Mouse (Mus musculus) heart, embryonic 10.5 days (tissue): ENCODE data around the gene Itgav. TPM values are rescaled to one million over a fixed set of nuclear protein-coding genes. Genes with fewer than 3 reads are reported as not detected.
"Not testable (repeated sequence)": the region's sequence is repeated elsewhere in the genome, so short reads cannot be mapped to it uniquely, and the experiment has no call there.

Source experiments
- DNase-seq: peaks from one replicate; pipeline ENCODE4 v3.0.0-alpha.2; 2017; ENCODE audit warnings: low spot score
- H3K27ac ChIP-seq: fragments of 300-500 bp; sonication (generic); 2 replicates; pipeline ENCODE4 v1.5.1; 2016; ENCODE audit warnings: mild to moderate bottlenecking
- H3K27me3 ChIP-seq: fragments of 300-500 bp; sonication (generic); 2 replicates; pipeline ENCODE4 v1.6.1; 2016; ENCODE audit warnings: mild to moderate bottlenecking; ENCODE audit not compliant: poor library complexity, insufficient read depth, severe bottlenecking
- H3K36me3 ChIP-seq: fragments of 300-500 bp; sonication (generic); 2 replicates; pipeline ENCODE4 v1.6.1; 2016; ENCODE audit warnings: mild to moderate bottlenecking, moderate library complexity
- H3K4me1 ChIP-seq: fragments of 300-500 bp; sonication (generic); 2 replicates; pipeline ENCODE4 v1.6.1; 2016; ENCODE audit warnings: mild to moderate bottlenecking
- H3K4me3 ChIP-seq: fragments of 300-500 bp; sonication (generic); 2 replicates; pipeline ENCODE4 v1.5.1; 2016; ENCODE audit warnings: mild to moderate bottlenecking, moderate library complexity
- H3K9me3 ChIP-seq: fragments of 300-500 bp; sonication (generic); 2 replicates; pipeline ENCODE4 v1.6.1; 2016; ENCODE audit warnings: mild to moderate bottlenecking, moderate library complexity
- WGBS: fragments of 180-500 bp; shearing (Covaris S2); methylation state at CpG from one replicate; pipeline ENCODE4 v1.1.7; 2016; 5-methylcytosine and 5-hydroxymethylcytosine counted together
- polyA plus RNA-seq: library from polyadenylated mRNA; unstranded; fragments of >200 nt; fragmentation: Nextera tagmentation; extraction: Ambion mirVana; gene quantifications from 2 replicates; pipeline ENCODE4 v1.2.1, GENCODE M21; 2016

Itgav gene
- polyA plus RNA-seq, 1 experiment from 2014 or later = 48.9 TPM

DNA sequence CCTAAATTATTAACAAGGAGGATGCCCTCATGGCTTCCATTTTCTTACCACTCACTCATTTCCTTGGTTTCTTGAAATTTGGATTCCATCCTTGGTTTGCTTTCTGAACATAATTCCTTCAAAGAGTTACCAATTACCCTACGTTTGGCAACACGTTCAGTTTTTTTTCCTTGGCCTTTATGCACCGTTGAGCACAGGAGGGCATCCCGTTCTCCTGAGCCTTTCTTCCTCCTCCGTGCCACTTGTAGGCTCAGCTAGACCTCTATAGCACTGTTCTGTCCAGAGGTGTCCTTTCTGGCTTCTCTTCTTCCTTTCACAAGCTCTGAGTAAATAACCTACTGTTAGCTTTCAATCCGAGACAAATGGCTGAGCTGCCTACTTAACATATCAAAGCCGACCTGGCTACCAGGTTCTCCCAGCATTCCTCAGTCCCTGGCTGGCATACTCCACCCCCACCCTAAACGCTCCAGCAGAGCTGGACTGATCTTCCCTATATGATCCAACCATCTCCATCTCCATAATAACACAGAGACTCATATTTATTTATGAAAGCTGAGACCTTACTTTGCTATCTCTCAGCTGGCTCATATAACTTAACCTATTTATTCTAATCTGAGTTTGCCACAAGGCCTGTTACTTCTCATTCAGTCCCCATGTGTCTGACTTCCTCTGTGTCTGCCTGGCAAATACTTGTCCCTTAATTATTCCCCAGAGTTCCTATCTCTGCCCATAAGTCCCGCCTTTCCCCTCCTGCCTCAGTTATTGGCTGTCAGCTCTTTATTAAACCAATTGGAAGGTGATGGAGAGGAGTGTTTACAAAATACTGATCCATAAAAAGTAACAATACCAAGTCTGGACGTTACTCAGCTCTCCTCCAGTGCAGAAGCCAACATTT, 31.3 kb upstream of the Itgav start:
- no peaks in the 10 kb centered on the region for H3K36me3 ChIP-seq
- H3K4me1 ChIP-seq = peaks cover 5% of the 10 kb centered on the region; the same call in 1 of the 2 replicates
- H3K27ac ChIP-seq = no peak overlapping the region
- H3K27me3 ChIP-seq = no peaks in the 10 kb centered on the region
- H3K9me3 ChIP-seq = no peaks in the 10 kb centered on the region
- DNase-seq = no peak
- H3K4me3 ChIP-seq = no peak overlapping the region
- WGBS = 42% methylated on average over 10 of the region's 10 CpGs

DNA sequence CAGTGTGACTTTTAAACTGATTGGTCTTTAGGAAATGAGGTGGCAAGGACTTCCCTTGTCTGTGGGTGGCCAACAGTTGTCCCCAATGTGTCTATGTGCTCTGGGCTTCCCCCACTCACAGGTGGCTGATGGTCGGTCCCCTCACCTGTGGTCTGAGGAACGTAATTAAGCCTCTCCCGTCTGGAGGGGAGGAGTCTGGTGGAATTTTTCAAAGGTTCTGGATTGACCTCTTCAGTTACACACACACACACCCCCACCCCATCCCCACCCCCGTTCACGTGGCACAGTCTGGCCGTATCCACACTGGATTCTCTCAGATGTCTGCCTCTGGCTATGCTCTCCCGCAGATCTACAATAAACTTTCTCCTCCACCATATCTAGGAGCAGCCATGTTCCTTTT, 30.1 kb upstream of the Itgav start:
- Histone ChIP-seq H3K4me1 (peaks cover 5% of the 10 kb centered on the region; the same call in 1 of the 2 replicates), H3K27me3 (no peaks in the 10 kb centered on the region), H3K4me3 (no peak overlapping the region), H3K36me3 (no peaks in the 10 kb centered on the region), H3K27ac (no peak overlapping the region), H3K9me3 (no peaks in the 10 kb centered on the region)
- DNase-seq = no peak
- WGBS = 77% methylated on average over 7 of the region's 7 CpGs

DNA sequence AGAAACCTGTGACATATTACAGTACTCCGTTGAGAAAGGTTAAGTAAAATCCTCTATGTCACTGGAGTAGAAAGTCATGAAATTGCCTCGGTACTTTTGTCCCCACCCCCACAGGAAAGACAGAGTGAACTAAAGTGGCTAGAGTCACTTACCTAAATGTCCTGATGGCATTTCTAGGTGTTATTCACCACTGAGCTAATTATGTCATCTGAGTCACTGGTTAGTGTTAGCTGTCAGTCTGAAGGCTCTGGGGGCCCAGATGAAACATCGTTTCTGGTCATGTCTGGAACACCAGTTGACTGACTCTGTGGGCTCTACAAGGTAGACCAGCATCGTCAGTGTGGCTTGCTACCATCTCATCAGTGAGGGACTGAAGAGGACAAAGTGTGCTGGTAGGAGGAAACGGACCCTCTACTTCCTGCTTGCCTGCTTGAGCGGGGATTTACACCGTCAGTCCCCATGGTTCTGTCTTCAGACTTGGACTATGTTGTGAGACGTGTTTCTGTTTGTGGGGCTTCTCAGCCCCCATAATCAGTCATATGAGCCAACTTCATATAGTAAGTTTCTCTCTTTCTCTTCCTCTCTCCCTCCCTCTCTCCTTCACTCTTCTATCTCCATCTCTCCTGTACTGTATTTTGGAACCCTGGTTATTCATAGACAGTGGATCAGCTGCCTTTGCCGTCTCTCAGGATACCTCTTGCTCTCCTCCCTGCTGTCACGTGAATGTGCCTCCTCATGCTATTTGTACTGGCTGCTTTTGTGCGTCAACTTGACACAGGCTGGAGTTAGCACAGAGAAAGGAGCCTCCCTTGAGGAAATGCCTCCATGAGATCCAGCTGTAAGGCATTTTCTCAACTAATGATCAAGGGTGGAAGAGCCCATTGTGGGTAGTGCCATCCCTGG, 28.6 kb upstream of the Itgav start:
- no peak overlapping the region for H3K4me3 ChIP-seq
- H3K27ac ChIP-seq = no peak overlapping the region
- no peaks in the 10 kb centered on the region for H3K9me3 ChIP-seq
- H3K27me3 ChIP-seq = no peaks in the 10 kb centered on the region
- peaks cover 5% of the 10 kb centered on the region; the same call in 1 of the 2 replicates for H3K4me1 ChIP-seq
- 61% methylated on average over 11 of the region's 11 CpGs for WGBS
- DNase-seq = no peak
- H3K36me3 ChIP-seq = no peaks in the 10 kb centered on the region

DNA sequence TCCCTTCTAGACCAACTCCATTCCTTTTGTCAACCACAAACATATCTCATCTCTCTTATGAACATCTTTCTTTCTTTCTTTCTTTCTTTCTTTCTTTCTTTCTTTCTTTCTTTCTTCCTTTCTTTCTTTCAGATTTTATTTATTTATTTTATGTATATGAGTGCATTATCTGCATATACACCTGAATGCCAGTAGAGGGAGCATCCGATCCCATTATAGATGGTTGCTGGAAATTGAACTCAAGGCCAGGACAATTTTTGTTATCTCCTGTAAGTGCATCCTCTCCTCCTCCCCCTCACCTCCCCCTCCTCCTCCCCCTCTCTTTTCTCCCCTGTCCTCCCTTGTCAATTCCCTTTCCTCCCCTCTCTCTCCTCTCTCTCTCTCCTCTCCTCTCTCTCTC, 25.7 kb upstream of the Itgav start:
- Histone ChIP-seq H3K36me3 (no peaks in the 10 kb centered on the region), H3K27ac (no peak overlapping the region), H3K4me3 (no peak overlapping the region), H3K27me3 (no peaks in the 10 kb centered on the region), H3K9me3 (no peaks in the 10 kb centered on the region), H3K4me1 (peaks cover 5% of the 10 kb centered on the region; the same call in 1 of the 2 replicates)
- no peak for DNase-seq
- WGBS = 47% methylated on average over 1 of the region's 1 CpGs

DNA sequence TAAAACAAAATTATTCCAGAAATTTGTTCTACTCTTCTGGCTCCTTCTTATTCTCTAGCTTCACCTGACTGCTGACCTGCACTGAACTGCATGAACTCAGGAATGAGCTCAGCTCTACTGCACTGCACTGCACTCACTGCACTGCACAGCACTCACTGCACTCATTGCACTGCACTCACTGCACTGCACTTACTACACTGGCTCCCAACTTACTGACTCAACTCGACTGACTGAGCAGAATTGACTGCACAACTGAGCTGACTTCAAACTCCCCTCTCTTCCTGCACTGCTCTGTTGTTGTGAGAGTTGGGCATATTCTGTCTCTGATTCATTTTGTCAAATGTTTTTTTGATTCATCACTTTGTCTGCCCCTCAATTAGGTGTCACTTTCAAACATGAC, 24.9 kb upstream of the Itgav start:
- H3K27me3 ChIP-seq = no peaks in the 10 kb centered on the region
- peaks cover 5% of the 10 kb centered on the region; the same call in 1 of the 2 replicates for H3K4me1 ChIP-seq
- H3K9me3 ChIP-seq = no peaks in the 10 kb centered on the region
- DNase-seq = no peak
- no peak overlapping the region for H3K27ac ChIP-seq
- H3K36me3 ChIP-seq = no peaks in the 10 kb centered on the region
- no peak overlapping the region for H3K4me3 ChIP-seq
- 56% methylated on average over 1 of the region's 1 CpGs for WGBS

DNA sequence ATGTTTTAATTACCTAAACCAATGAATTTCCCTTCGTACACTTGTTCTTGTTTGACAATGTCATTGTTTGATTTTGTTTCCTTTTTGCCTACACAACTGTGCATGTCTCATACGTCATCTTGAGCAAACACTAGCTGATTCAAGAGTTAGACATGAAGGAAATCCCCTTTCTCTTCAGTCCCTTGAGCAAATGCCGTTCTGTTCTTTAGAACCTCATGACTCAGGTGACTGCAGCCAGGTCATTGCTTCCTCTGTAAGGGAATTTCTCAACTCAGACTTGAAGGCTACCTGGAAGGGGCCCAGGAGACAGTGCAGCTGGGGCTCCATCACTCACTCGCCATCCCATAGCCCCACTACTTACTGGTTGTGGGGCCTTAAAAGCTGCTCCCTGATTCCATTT, 23.5 kb upstream of the Itgav start:
- WGBS = 73% methylated on average over 4 of the region's 4 CpGs
- no peak for DNase-seq
- no peak overlapping the region for H3K27ac ChIP-seq

DNA sequence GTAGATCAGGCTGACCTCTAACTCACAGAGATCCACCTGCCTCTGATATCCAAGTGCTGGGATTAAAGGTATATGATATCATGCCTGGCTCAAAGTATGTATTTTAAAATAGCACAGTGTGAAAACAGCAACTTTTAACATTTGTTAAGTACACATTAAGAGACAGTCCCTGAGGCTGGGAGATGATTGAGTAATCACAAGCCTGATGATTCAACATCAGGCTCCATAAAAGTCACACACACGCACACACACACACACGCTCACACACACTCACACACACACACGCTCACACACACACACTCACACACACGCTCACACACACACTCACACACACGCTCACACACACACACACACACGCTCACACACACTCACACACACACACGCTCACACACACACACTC, 21.8 kb upstream of the Itgav start:
- no peaks in the 10 kb centered on the region for H3K27me3 ChIP-seq
- DNase-seq = no peak
- no peak overlapping the region for H3K4me3 ChIP-seq
- no peaks in the 10 kb centered on the region for H3K4me1 ChIP-seq
- no peaks in the 10 kb centered on the region for H3K9me3 ChIP-seq
- WGBS = 93% methylated on average over 7 of the region's 7 CpGs
- H3K36me3 ChIP-seq = no peaks in the 10 kb centered on the region
- no peak overlapping the region for H3K27ac ChIP-seq

More for the DNA sequence above, 23.5 kb upstream of the Itgav start:
- Histone ChIP-seq H3K27me3 (no peaks in the 10 kb centered on the region), H3K4me3 (no peak overlapping the region), H3K9me3 (no peaks in the 10 kb centered on the region), H3K36me3 (no peaks in the 10 kb centered on the region), H3K4me1 (0 out of 2 replicates have a peak, but pooled peaks cover 1% of the 10 kb centered on the region)

DNA sequence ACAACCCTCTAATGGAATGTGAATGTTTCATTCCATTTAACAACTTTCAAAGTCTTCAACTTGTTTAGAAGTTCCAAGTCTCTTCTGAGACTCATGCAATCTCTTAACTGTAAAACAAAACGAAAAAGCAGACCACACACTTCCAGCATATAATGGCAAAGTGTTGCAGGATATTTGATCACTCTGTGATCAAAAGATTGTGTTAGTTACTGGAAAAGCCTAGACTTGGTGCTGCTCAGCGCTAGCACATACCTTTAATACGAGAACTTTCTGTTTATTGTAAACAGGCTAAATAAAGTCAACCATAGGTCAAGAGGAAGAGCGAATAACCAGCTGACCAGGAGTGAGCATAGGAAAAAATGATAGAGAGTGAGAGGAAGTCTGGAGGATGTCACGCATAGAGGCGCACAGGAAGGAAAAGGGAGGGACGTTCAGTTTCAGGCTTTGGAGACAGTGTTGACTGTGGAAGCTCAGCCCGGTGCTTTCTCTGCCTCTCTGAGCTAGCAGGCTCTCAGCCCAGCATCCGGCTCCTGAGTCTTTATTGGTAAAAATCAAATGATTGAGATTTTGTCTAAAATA, 18.5 kb upstream of the Itgav start:
- H3K4me1 ChIP-seq = peaks cover 12% of the 10 kb centered on the region; the same call in 1 of the 2 replicates
- H3K4me3 ChIP-seq = no peak overlapping the region
- no peaks in the 10 kb centered on the region for H3K9me3 ChIP-seq
- H3K27ac ChIP-seq = peak overlapping the region; percentile 36; the same call in 1 of the 2 replicates
- 60% methylated on average over 9 of the region's 9 CpGs for WGBS
- H3K27me3 ChIP-seq = no peaks in the 10 kb centered on the region
- H3K36me3 ChIP-seq = no peaks in the 10 kb centered on the region
- DNase-seq = no peak

DNA sequence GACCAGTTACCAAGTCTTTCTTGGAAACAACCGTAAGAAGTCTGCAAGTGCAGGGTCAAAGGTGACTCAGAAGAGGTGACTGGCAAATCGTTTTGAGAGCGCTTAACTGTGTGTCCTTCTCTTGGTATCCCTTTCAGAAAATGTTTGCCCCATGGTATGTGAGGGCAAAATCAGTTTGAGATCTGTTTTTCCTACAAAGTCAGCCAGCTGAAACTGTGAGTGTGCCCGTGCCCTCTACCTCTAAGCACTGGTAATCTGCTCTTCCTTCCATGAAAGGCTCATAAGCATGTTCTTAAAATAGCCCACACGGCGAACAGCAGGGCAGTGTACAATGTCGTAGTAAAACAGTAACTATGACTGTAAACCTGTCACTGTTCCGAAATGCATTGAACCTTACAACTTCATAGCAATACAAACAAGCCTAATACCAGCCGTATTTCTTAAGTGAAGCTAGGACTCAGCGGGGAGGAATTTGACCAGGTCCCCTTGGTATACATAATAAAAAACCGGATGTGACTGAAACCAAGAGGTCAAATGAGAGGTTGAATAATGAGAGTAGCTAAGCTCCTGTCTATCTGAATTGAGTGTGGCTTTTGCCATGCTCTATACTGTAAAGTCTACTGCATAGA, 14.2 kb upstream of the Itgav start:
- Histone ChIP-seq H3K36me3 (no peaks in the 10 kb centered on the region), H3K4me3 (no peak overlapping the region), H3K27ac (peak overlapping the region; percentile 70; the same call in 1 of the 2 replicates), H3K9me3 (no peaks in the 10 kb centered on the region), H3K4me1 (peaks cover 18% of the 10 kb centered on the region; the same call in 1 of the 2 replicates), H3K27me3 (no peaks in the 10 kb centered on the region)
- 57% methylated on average over 11 of the region's 11 CpGs for WGBS
- DNase-seq = no peak

DNA sequence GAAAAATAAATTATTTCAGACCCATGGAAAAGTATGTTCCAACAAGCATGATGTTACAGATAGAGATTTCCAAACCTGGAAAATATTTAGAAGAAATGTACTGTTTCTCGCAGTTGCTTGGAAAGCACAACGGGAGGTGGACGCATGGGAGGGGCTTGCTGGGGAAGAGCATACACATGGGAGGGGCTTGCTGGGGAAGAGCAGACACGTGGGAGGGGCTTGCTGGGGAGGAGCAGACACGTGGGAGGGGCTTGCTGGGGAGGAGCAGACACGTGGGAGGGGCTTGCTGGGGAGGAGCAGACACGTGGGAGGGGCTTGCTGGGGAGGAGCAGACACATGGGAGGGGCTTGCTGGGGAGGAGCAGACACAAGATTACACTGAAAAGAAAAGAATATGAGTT, 10.9 kb upstream of the Itgav start:
- H3K36me3 ChIP-seq, H3K4me3 ChIP-seq, DNase-seq, H3K27me3 ChIP-seq, H3K27ac ChIP-seq, H3K9me3 ChIP-seq: not testable (repeated sequence)
- H3K4me1 ChIP-seq = peaks cover 18% of the 10 kb centered on the region; the same call in 1 of the 2 replicates
- WGBS = 71% methylated on average over 7 of the region's 7 CpGs

DNA sequence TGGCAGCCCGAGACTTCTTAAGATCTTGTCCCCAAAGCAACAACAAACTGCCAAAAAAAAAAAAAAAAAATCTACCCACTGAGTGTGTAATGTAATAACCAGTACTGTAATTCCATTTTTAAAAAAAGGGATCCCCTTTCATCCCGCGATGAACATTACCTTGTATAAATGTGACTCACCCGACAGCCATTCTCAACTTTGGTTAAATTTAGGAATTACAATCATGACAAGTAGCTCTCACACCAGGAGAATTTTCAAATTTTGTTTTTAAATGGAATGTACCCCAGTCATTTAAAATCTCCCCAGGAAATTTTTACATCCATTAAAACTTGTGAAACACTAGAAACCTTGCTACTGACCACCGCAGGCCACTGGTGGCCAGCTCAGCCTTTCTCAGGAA, 10.3 kb upstream of the Itgav start:
- H3K27ac ChIP-seq = no peak overlapping the region
- no peak overlapping the region for H3K4me3 ChIP-seq
- no peak for DNase-seq
- H3K27me3 ChIP-seq = no peaks in the 10 kb centered on the region
- no peaks in the 10 kb centered on the region for H3K9me3 ChIP-seq
- H3K36me3 ChIP-seq = no peaks in the 10 kb centered on the region
- H3K4me1 ChIP-seq = peaks cover 18% of the 10 kb centered on the region; the same call in 1 of the 2 replicates
- 76% methylated on average over 5 of the region's 5 CpGs for WGBS

DNA sequence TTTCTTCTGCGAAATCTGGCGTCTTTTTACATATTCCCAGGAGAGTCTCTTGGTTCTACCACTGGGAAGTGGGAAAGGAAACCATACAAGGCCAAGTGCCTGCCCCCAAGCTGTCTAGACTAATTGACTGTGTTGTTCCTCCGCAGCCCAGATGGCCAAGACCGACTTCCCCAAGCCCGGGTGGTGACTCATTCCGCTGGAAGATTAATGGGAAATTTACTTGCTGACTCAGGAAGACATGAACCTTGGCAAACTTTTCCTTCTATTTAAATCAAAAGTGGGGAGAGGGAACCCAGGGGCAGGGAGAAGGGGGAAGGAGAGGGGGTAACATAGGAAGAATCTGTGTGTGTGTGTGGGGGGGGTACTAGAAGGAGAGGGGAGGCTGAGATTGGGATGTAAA, 9.4 kb upstream of the Itgav start:
- Histone ChIP-seq H3K9me3 (no peaks in the 10 kb centered on the region), H3K4me3 (no peak overlapping the region)
- DNase-seq = peak; percentile 82

More for the DNA sequence above, 9.4 kb upstream of the Itgav start:
- H3K27me3 ChIP-seq = no peaks in the 10 kb centered on the region
- no peak overlapping the region for H3K27ac ChIP-seq
- 33% methylated on average over 6 of the region's 6 CpGs for WGBS
- H3K4me1 ChIP-seq = peaks cover 12% of the 10 kb centered on the region; the same call in 1 of the 2 replicates
- H3K36me3 ChIP-seq = no peaks in the 10 kb centered on the region
